Mouse (Mus musculus) lung, adult 2 months (tissue): Measurements from ENCODE around the gene Arl2.

Experiments
- CTCF ChIP-seq: fragments of 200-500 bp; IDR thresholded peaks from 2 replicates; pipeline ENCODE4 v1.5.1; 2011; ENCODE audit warnings: mild to moderate bottlenecking, low read length, control low read depth; ENCODE audit not compliant: insufficient read depth
- POLR2A ChIP-seq: fragments of 200-500 bp; IDR thresholded peaks from 2 replicates; pipeline ENCODE4 v1.6.1; 2011; ENCODE audit warnings: low read depth, mild to moderate bottlenecking, control low read depth, low read length, borderline replicate concordance; ENCODE audit errors: extremely low read depth

- TF ChIP-seq POLR2A (no peak), CTCF (no peak)
Measured at GRCm38 (mm10) chr19:6166750-6167149, 25.4 kb upstream of the Arl2 start.
